Mouse (Mus musculus): ENCODE results near the gene Ncor2. TPM values are rescaled to one million over a fixed set of nuclear protein-coding genes. Genes with fewer than 3 reads are reported as not detected.

Gene Ncor2
- polyA plus RNA-seq, 1 experiment: 75.8 TPM

GRCm38 (mm10) chr5:125110722-125111121 lies 68.3 kb downstream of the Ncor2 start:
- WGBS: 90% methylated on average over 3 of the region's 3 CpGs
- Histone ChIP-seq H3K4me3 (ENCODE audit: control insufficient read depth, insufficient read depth, low read length) (no peak overlapping the region), H3K27ac (ENCODE audit: control insufficient read depth, insufficient read depth, low read length) (no peak overlapping the region), H3K27me3 (ENCODE audit: control insufficient read depth, insufficient read depth, low read length) (no peaks in the 10 kb centered on the region), H3K4me1 (replicated peaks; ENCODE audit: control insufficient read depth, insufficient read depth, low read length) (peaks cover 13% of the 10 kb centered on the region), H3K36me3 (ENCODE audit: control insufficient read depth, insufficient read depth, low read length) (peaks cover 3% of the 10 kb centered on the region; the same call in 1 of the 2 replicates)
- TF ChIP-seq CTCF (IDR thresholded peaks at IDR 0.05; ENCODE audit: borderline replicate concordance, control insufficient read depth, extremely low read depth, insufficient read depth, low read length, poor library complexity) (no peak), POLR2A (IDR thresholded peaks at IDR 0.05; ENCODE audit: control insufficient read depth, extremely low read depth, insufficient read depth, low read length, poor library complexity) (no peak)
- DNase-seq: no peak

GRCm38 (mm10) chr5:125110196-125110595 lies 68.8 kb downstream of the Ncor2 start:
- Histone ChIP-seq H3K4me3 (ENCODE audit: control insufficient read depth, insufficient read depth, low read length) (no peak overlapping the region), H3K4me1 (replicated peaks; ENCODE audit: control insufficient read depth, insufficient read depth, low read length) (peaks cover 18% of the 10 kb centered on the region), H3K36me3 (ENCODE audit: control insufficient read depth, insufficient read depth, low read length) (peaks cover 3% of the 10 kb centered on the region; the same call in 1 of the 2 replicates), H3K27ac (ENCODE audit: control insufficient read depth, insufficient read depth, low read length) (no peak overlapping the region), H3K27me3 (ENCODE audit: control insufficient read depth, insufficient read depth, low read length) (no peaks in the 10 kb centered on the region)
- DNase-seq: no peak
- TF ChIP-seq CTCF (IDR thresholded peaks at IDR 0.05; ENCODE audit: borderline replicate concordance, control insufficient read depth, extremely low read depth, insufficient read depth, low read length, poor library complexity): no peak
- no peak for TF ChIP-seq POLR2A (IDR thresholded peaks at IDR 0.05; ENCODE audit: control insufficient read depth, extremely low read depth, insufficient read depth, low read length, poor library complexity)
- 98% methylated on average over 8 of the region's 8 CpGs for WGBS

GRCm38 (mm10) chr5:125107011-125107651 lies 71.9 kb downstream of the Ncor2 start:
- DNase-seq: peak; percentile 44
- TF ChIP-seq CTCF (IDR thresholded peaks at IDR 0.05; ENCODE audit: borderline replicate concordance, control insufficient read depth, extremely low read depth, insufficient read depth, low read length, poor library complexity) (peak; percentile 85), POLR2A (IDR thresholded peaks at IDR 0.05; ENCODE audit: control insufficient read depth, extremely low read depth, insufficient read depth, low read length, poor library complexity) (no peak)
- Histone ChIP-seq H3K27ac (ENCODE audit: control insufficient read depth, insufficient read depth, low read length) (no peak overlapping the region), H3K27me3 (ENCODE audit: control insufficient read depth, insufficient read depth, low read length) (no peaks in the 10 kb centered on the region), H3K4me1 (replicated peaks; ENCODE audit: control insufficient read depth, insufficient read depth, low read length) (peaks cover 23% of the 10 kb centered on the region), H3K36me3 (ENCODE audit: control insufficient read depth, insufficient read depth, low read length) (peaks cover 3% of the 10 kb centered on the region; the same call in 1 of the 2 replicates), H3K4me3 (ENCODE audit: control insufficient read depth, insufficient read depth, low read length) (no peak overlapping the region)
- 74% methylated on average over 11 of the region's 11 CpGs for WGBS

GRCm38 (mm10) chr5:125106191-125106590 lies 72.8 kb downstream of the Ncor2 start:
- H3K36me3 ChIP-seq (ENCODE audit: control insufficient read depth, insufficient read depth, low read length): peaks cover 3% of the 10 kb centered on the region; the same call in 1 of the 2 replicates
- DNase-seq: peak; percentile 58
- TF ChIP-seq POLR2A (IDR thresholded peaks at IDR 0.05; ENCODE audit: control insufficient read depth, extremely low read depth, insufficient read depth, low read length, poor library complexity) (0 out of 2 replicates have a peak, but pooled peaks have one; percentile 40), CTCF (IDR thresholded peaks at IDR 0.05; ENCODE audit: borderline replicate concordance, control insufficient read depth, extremely low read depth, insufficient read depth, low read length, poor library complexity) (no peak)
- no peak overlapping the region for H3K27ac ChIP-seq (ENCODE audit: control insufficient read depth, insufficient read depth, low read length)
- H3K4me1 ChIP-seq (replicated peaks; ENCODE audit: control insufficient read depth, insufficient read depth, low read length): peaks cover 22% of the 10 kb centered on the region
- WGBS: 8% methylated on average over 16 of the region's 16 CpGs
- H3K27me3 ChIP-seq (ENCODE audit: control insufficient read depth, insufficient read depth, low read length): no peaks in the 10 kb centered on the region
- H3K4me3 ChIP-seq (ENCODE audit: control insufficient read depth, insufficient read depth, low read length): peak overlapping the region; percentile 2; the same call in 1 of the 2 replicates

GRCm38 (mm10) chr5:125104841-125105240 lies 74.2 kb downstream of the Ncor2 start:
- Histone ChIP-seq H3K27me3 (ENCODE audit: control insufficient read depth, insufficient read depth, low read length) (no peaks in the 10 kb centered on the region), H3K36me3 (ENCODE audit: control insufficient read depth, insufficient read depth, low read length) (peaks cover 3% of the 10 kb centered on the region; the same call in 1 of the 2 replicates), H3K4me1 (replicated peaks; ENCODE audit: control insufficient read depth, insufficient read depth, low read length) (peaks cover 21% of the 10 kb centered on the region), H3K27ac (ENCODE audit: control insufficient read depth, insufficient read depth, low read length) (no peak overlapping the region), H3K4me3 (ENCODE audit: control insufficient read depth, insufficient read depth, low read length) (no peak overlapping the region)
- 39% methylated on average over 6 of the region's 6 CpGs for WGBS
- DNase-seq: peak; percentile 18
- no peak for TF ChIP-seq POLR2A (IDR thresholded peaks at IDR 0.05; ENCODE audit: control insufficient read depth, extremely low read depth, insufficient read depth, low read length, poor library complexity)
- no peak for TF ChIP-seq CTCF (IDR thresholded peaks at IDR 0.05; ENCODE audit: borderline replicate concordance, control insufficient read depth, extremely low read depth, insufficient read depth, low read length, poor library complexity)

- no peaks in the 10 kb centered on the region for H3K27me3 ChIP-seq (ENCODE audit: control insufficient read depth, insufficient read depth, low read length)
- no peak overlapping the region for H3K27ac ChIP-seq (ENCODE audit: control insufficient read depth, insufficient read depth, low read length)
- no peak for DNase-seq
- H3K4me1 ChIP-seq (replicated peaks; ENCODE audit: control insufficient read depth, insufficient read depth, low read length): peaks cover 21% of the 10 kb centered on the region
- no peaks in the 10 kb centered on the region for H3K36me3 ChIP-seq (ENCODE audit: control insufficient read depth, insufficient read depth, low read length)
- WGBS: 80% methylated on average over 6 of the region's 6 CpGs
- no peak for TF ChIP-seq CTCF (IDR thresholded peaks at IDR 0.05; ENCODE audit: borderline replicate concordance, control insufficient read depth, extremely low read depth, insufficient read depth, low read length, poor library complexity)
- H3K4me3 ChIP-seq (ENCODE audit: control insufficient read depth, insufficient read depth, low read length): no peak overlapping the region
Observed at GRCm38 (mm10) chr5:125103396-125103795, 75.6 kb downstream of the Ncor2 start.

Data from thymus, adult 2 months (tissue).